Mouse (Mus musculus) brain, embryonic 18.5 days (tissue): Measurements from ENCODE around the gene Slc35b1.

Experiments used
- DNase-seq: peaks from one replicate; pipeline ENCODE4 v3.0.0-alpha.2; 2012; ENCODE audit warnings: low read depth, low spot score

The Slc35b1 gene

GRCm38 (mm10) chr11:95423505-95423904 is 39.0 kb downstream of the Slc35b1 start:
- DNase-seq = no peak

- no peak for DNase-seq
Measured at GRCm38 (mm10) chr11:95431344-95431743, 46.9 kb downstream of the Slc35b1 start.

GRCm38 (mm10) chr11:95432194-95432593 is 47.7 kb downstream of the Slc35b1 start:
- no peak for DNase-seq
